Mouse (Mus musculus) cerebellum, adult 2 months (tissue): ENCODE measurements at regions not wholly inside any gene's neighbourhood (a gene's known extent, or its start where the extent isn't known, plus 50 kb on each side); places are given as distances from the start of the nearest gene placed in this dataset.

Source experiments
- DNase-seq, 2 experiments: peaks; one replicate each; pipeline ENCODE4 v3.0.0; 2021
- H3K27ac ChIP-seq: fragments of 200-500 bp; 2 replicates; pipeline ENCODE4 v1.5.1; 2012; ENCODE audit warnings: low read length, control low read depth, inconsistent platforms; ENCODE audit not compliant: insufficient read depth
- H3K27me3 ChIP-seq: fragments of 200-500 bp; 2 replicates; pipeline ENCODE4 v1.6.1; 2012; ENCODE audit warnings: inconsistent platforms, mild to moderate bottlenecking, low read length, moderate library complexity; ENCODE audit not compliant: control insufficient read depth, insufficient read depth
- H3K4me1 ChIP-seq: fragments of 200-500 bp; 2 replicates; pipeline ENCODE4 v1.6.1; 2011; ENCODE audit warnings: low read length; ENCODE audit not compliant: control insufficient read depth, insufficient read depth
- H3K4me3 ChIP-seq: fragments of 200-500 bp; replicated peaks from 2 replicates; pipeline ENCODE3; 2011; ENCODE audit warnings: mild to moderate bottlenecking, low read depth, low read length, control low read depth; ENCODE audit not compliant: insufficient read depth
- CTCF ChIP-seq: fragments of 200-500 bp; IDR thresholded peaks from 2 replicates; pipeline ENCODE4 v1.5.1; 2011; ENCODE audit warnings: low read depth, mild to moderate bottlenecking, control low read depth, low read length, moderate library complexity, borderline replicate concordance; ENCODE audit not compliant: insufficient read depth
- POLR2A ChIP-seq: fragments of 200-500 bp; IDR thresholded peaks from 2 replicates; pipeline ENCODE4 v1.6.1; 2011; ENCODE audit warnings: low read length, control low read depth, borderline replicate concordance; ENCODE audit not compliant: insufficient read depth
- WGBS: fragments of 180-500 bp; shearing (Covaris S2); methylation state at CpG from one replicate; pipeline ENCODE4 v1.1.7; 2018; 5-methylcytosine and 5-hydroxymethylcytosine counted together

- H3K4me1 ChIP-seq: peaks cover 3% of the 10 kb centered on the region; the same call in 1 of the 2 replicates
- H3K27ac ChIP-seq: no peak overlapping the region; the same call in 1 of the 2 replicates
- DNase-seq: no peak
- 55% methylated on average over 11 of the region's 11 CpGs for WGBS
- H3K4me3 ChIP-seq: no peak overlapping the region
- H3K27me3 ChIP-seq: no peaks in the 10 kb centered on the region
- no peak for TF ChIP-seq CTCF
- TF ChIP-seq POLR2A: no peak
Measured at GRCm38 (mm10) chr8:126826328-126827285, 119.0 kb downstream of the Tomm20 start.

DNA sequence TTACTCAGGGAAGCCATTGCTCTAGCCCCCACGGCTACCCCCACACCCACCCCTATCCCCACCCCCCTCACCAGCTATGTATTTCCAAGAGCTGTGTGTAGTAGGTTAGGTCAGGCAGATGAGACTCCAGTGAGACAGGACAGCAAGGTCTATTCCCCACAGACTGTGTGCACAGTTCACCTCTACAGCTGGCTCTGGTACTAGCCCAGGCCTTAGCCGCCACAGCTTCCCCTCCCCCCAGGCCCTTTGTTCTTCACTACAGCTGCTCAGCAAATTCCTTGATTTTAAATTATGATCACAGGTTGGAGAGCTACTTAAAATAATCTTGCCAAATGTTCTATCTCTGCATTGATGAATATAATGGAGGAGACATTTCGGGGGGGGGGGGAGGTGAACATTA is 119.8 kb downstream of the Tomm20 start:
- no peak for DNase-seq
- H3K4me3 ChIP-seq: no peak overlapping the region
- TF ChIP-seq POLR2A (no peak), CTCF (no peak)
- peaks cover 3% of the 10 kb centered on the region; the same call in 1 of the 2 replicates for H3K4me1 ChIP-seq
- H3K27ac ChIP-seq: no peak overlapping the region
- WGBS: 48% methylated on average over 3 of the region's 3 CpGs
- H3K27me3 ChIP-seq: no peaks in the 10 kb centered on the region

GRCm38 (mm10) chr8:126824575-126825208 is 121.0 kb downstream of the Tomm20 start:
- TF ChIP-seq CTCF: no peak
- TF ChIP-seq POLR2A: no peak
- peaks cover 5% of the 10 kb centered on the region; the same call in 1 of the 2 replicates for H3K4me1 ChIP-seq
- H3K27me3 ChIP-seq: no peaks in the 10 kb centered on the region
- H3K4me3 ChIP-seq: no peak overlapping the region
- no peak for DNase-seq
- H3K27ac ChIP-seq: no peak overlapping the region
- WGBS: 28% methylated on average over 10 of the region's 10 CpGs

GRCm38 (mm10) chr8:126822269-126822668 is 123.4 kb downstream of the Tomm20 start:
- no peak for TF ChIP-seq CTCF
- no peak for TF ChIP-seq POLR2A

DNA sequence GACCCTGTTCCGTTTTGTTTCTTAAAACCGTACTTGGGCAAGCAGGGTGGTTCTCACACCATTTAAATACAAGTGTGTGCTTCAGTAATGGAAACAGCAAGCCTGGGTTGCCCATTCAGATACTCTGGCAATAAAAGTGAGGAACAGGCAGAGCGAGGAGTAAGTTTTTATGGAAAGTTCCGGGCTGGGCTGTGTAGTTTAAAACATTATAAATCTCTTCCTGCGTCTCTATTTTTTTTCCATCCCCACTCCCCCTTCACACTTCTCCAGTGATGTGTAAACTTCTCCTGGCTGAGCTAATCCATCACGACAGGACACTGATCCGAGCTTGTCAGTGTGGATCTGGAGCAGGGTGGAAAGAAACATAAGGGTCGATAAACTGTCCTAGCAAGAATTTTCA is 124.4 kb downstream of the Tomm20 start:
- TF ChIP-seq CTCF: no peak
- no peak for TF ChIP-seq POLR2A
- Histone ChIP-seq H3K4me1 (peaks cover 5% of the 10 kb centered on the region; the same call in 1 of the 2 replicates), H3K4me3 (no peak overlapping the region), H3K27me3 (no peaks in the 10 kb centered on the region), H3K27ac (no peak overlapping the region)
- WGBS: 63% methylated on average over 8 of the region's 8 CpGs
- no peak for DNase-seq

More at GRCm38 (mm10) chr8:126822269-126822668, 123.4 kb downstream of the Tomm20 start:
- Histone ChIP-seq H3K4me1 (peaks cover 5% of the 10 kb centered on the region; the same call in 1 of the 2 replicates), H3K27ac (no peak overlapping the region), H3K4me3 (no peak overlapping the region), H3K27me3 (no peaks in the 10 kb centered on the region)
- no peak for DNase-seq
- WGBS: 77% methylated on average over 4 of the region's 4 CpGs

DNA sequence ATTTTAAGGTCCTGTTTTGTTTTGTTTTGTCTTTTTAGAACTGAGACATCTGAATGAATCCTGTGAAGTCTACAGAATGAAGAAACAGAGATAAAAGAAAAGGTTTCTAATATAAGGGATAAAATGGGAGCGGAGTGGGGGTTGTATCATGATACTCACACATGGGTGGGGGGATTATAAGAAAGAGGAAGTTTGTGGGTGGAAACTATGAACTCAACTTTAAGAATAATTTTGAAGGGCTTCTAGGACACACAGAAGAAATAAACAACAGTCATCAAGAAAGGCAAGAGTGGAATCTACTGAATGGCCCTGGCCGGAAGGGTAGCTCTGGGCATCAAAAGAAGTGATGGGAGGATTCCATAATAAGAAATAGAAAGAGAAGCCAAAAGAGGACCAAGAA is 125.1 kb downstream of the Tomm20 start:
- TF ChIP-seq POLR2A (no peak), CTCF (no peak)

DNA sequence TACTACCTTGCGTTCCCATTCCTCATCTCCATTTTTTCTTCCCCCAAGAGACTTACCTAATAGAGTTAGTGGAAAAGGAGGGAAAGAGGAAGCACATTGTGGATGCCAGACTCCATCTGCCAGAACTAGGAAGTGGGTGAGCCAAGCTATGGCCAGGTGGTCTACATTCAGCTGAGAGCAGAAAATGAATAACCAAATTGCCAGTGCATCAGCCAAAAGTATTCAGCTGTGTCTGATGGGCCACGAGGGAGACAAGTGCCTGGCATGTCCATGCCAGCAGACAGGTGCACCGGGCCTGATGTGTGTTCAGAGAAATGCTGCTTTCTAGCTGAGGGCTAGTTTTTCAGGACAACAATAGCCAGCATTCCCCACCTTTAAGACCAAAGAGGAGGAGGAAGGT is 126.4 kb downstream of the Tomm20 start:
- TF ChIP-seq CTCF: no peak
- no peak for TF ChIP-seq POLR2A
- WGBS: 41% methylated on average over 3 of the region's 3 CpGs
- Histone ChIP-seq H3K4me3 (no peak overlapping the region), H3K27me3 (no peaks in the 10 kb centered on the region), H3K4me1 (0 out of 2 replicates have a peak, but pooled peaks cover 2% of the 10 kb centered on the region), H3K27ac (no peak overlapping the region)
- no peak for DNase-seq

More for the DNA sequence above, 125.1 kb downstream of the Tomm20 start:
- Histone ChIP-seq H3K4me3 (no peak overlapping the region), H3K4me1 (peaks cover 5% of the 10 kb centered on the region; the same call in 1 of the 2 replicates), H3K27ac (no peak overlapping the region), H3K27me3 (no peaks in the 10 kb centered on the region)
- no peak for DNase-seq
- WGBS: over 99% methylated on average over 2 of the region's 2 CpGs

DNA sequence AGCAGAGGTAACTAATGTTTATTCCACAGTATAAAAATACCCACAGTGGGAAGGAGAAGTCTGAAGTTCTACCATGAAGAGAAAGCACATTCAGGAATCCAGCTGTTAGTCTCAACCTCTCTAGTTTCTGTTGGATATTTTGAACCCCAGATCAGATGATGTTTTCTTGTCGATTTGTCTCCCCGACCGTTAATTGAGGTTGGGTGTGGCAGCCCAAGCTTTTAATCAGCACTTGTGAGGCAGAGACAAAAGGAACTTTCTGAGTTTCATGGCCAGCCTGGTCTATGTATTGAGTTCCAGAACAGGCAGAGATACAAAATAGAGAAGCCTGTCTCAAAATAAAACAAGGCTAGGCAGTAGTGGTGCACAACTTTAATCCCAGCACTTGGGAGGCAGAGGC is 129.5 kb downstream of the Tomm20 start:
- DNase-seq: no peak
- Histone ChIP-seq H3K4me3 (no peak overlapping the region), H3K4me1 (0 out of 2 replicates have a peak, but pooled peaks cover 2% of the 10 kb centered on the region), H3K27ac (no peak overlapping the region), H3K27me3 (no peaks in the 10 kb centered on the region)
- TF ChIP-seq POLR2A (no peak), CTCF (no peak)
- 96% methylated on average over 3 of the region's 3 CpGs for WGBS
